Mouse (Mus musculus) cerebellum, postnatal 14 days (tissue): ENCODE data around the gene Gfpt2.
A peak's percentile ranks its signal among the peaks of the same experiment; 100 is the strongest.
"Not testable (repeated sequence)": the region's sequence is repeated elsewhere in the genome, so short reads cannot be mapped to it uniquely, and the experiment has no call there.

Experiments used
- DNase-seq, 2 experiments: peaks; one replicate each; pipeline ENCODE4 v3.0.0; 2021; ENCODE audit warnings: mixed read lengths in 2 of 2

Gene Gfpt2

GRCm38 (mm10) chr11:49793619-49794341, at the start of gene Gfpt2:
Gfpt2 (plus strand) TSS chr11:49794178.
- peak; percentile 81 to 82 for DNase-seq

GRCm38 (mm10) chr11:49744981-49745380, 49.0 kb upstream of the Gfpt2 start:
- peak; percentile 41 to 43 for DNase-seq

- no peak for DNase-seq
Measured at GRCm38 (mm10) chr11:49745839-49746238, 48.1 kb upstream of the Gfpt2 start.

- DNase-seq = no peak
Measured at GRCm38 (mm10) chr11:49746756-49747155, 47.2 kb upstream of the Gfpt2 start.

GRCm38 (mm10) chr11:49754958-49755665, 38.9 kb upstream of the Gfpt2 start:
- no peak for DNase-seq

GRCm38 (mm10) chr11:49758096-49758495, 35.9 kb upstream of the Gfpt2 start:
- DNase-seq = no peak

GRCm38 (mm10) chr11:49761130-49761529, 32.8 kb upstream of the Gfpt2 start:
- no peak for DNase-seq

- DNase-seq = no peak
Measured at GRCm38 (mm10) chr11:49763555-49763954, 30.4 kb upstream of the Gfpt2 start.

- DNase-seq = no peak
Measured at GRCm38 (mm10) chr11:49764023-49764422, 30.0 kb upstream of the Gfpt2 start.

- DNase-seq = peak; percentile 45 to 47
Measured at GRCm38 (mm10) chr11:49764639-49765299, 29.2 kb upstream of the Gfpt2 start.

GRCm38 (mm10) chr11:49765377-49766136, 28.4 kb upstream of the Gfpt2 start:
- DNase-seq = no peak

- DNase-seq = no peak
Measured at GRCm38 (mm10) chr11:49766137-49766411, 27.9 kb upstream of the Gfpt2 start.

GRCm38 (mm10) chr11:49767497-49767896, 26.5 kb upstream of the Gfpt2 start:
- not testable (repeated sequence) for DNase-seq

- DNase-seq = no peak
Measured at GRCm38 (mm10) chr11:49768781-49769180, 25.2 kb upstream of the Gfpt2 start.

- DNase-seq = no peak
Measured at GRCm38 (mm10) chr11:49770676-49771550, 23.1 kb upstream of the Gfpt2 start.

- DNase-seq = no peak
Measured at GRCm38 (mm10) chr11:49772251-49772650, 21.7 kb upstream of the Gfpt2 start.

GRCm38 (mm10) chr11:49774894-49775293, 19.1 kb upstream of the Gfpt2 start:
- peak; percentile 16 to 20 for DNase-seq

GRCm38 (mm10) chr11:49778844-49779243, 15.1 kb upstream of the Gfpt2 start:
- DNase-seq = peak; percentile 75 to 78

- DNase-seq = no peak
Measured at GRCm38 (mm10) chr11:49780161-49780817, 13.7 kb upstream of the Gfpt2 start.

- DNase-seq = no peak
Measured at GRCm38 (mm10) chr11:49781833-49782399, 12.1 kb upstream of the Gfpt2 start.

GRCm38 (mm10) chr11:49793131-49793530, 847 bp upstream of the Gfpt2 start:
- peak in 1 of 2 experiments; percentile 9 for DNase-seq
